Mouse (Mus musculus): ENCODE data around the gene Pdzd2.

The Pdzd2 gene

GRCm38 (mm10) chr15:12488316-12488715 is 251.4 kb downstream of the Pdzd2 start:
- DNase-seq (ENCODE audit: low read depth, low spot score), result no peak

- no peak for DNase-seq (ENCODE audit: low read depth, low spot score)
Measured at GRCm38 (mm10) chr15:12481261-12481660, 258.5 kb downstream of the Pdzd2 start.

GRCm38 (mm10) chr15:12480369-12480768 is 259.4 kb downstream of the Pdzd2 start:
- peak; percentile 37 for DNase-seq (ENCODE audit: low read depth, low spot score)

DNA sequence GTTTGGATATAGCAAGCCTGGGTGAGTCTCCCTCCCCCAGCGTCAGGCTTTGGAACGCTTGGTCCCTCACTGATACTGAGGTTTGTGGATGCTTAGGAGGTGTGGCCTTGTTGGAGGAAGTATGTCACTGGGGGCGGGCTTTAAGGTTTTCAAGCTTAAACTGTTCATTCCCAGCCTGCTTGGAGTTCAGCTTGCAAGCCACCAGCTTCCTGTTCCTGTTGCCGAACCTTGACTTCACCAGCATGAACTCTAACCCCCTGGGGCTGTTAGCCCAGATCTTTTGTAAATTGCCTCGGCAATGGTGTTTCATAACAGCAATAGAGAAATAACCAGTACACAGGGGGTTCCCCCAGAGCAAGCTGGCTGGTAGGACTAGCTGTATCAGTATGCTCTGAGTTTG is 260.4 kb downstream of the Pdzd2 start:
- no peak for DNase-seq (ENCODE audit: low read depth, low spot score)

DNA sequence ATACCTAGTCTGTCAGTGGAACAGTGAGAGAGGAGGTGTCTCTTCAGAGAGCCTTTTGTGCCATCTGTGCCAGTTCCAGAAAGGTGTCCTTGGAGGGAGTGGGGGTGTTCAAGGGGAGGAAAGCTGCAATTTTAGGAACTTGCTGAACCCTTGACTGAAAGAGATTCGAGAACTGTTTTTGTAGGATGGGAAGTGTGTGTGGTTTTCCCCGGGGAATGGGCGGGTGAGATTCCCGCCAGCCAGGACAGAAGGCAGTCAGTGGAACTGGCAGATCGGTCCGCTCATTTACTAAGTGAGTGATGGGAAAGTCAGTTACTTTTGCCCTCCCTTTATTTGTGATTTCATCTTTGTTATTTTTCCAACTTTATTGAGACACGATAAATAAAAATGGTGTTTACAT is 266.1 kb downstream of the Pdzd2 start:
- no peak for DNase-seq (ENCODE audit: low read depth, low spot score)

GRCm38 (mm10) chr15:12472646-12473045 is 267.1 kb downstream of the Pdzd2 start:
- no peak for DNase-seq (ENCODE audit: low read depth, low spot score)

GRCm38 (mm10) chr15:12470900-12471838 is 268.6 kb downstream of the Pdzd2 start:
- DNase-seq (ENCODE audit: low read depth, low spot score), result no peak

- no peak for DNase-seq (ENCODE audit: low read depth, low spot score)
Measured at GRCm38 (mm10) chr15:12468625-12469024, 271.1 kb downstream of the Pdzd2 start.

DNA sequence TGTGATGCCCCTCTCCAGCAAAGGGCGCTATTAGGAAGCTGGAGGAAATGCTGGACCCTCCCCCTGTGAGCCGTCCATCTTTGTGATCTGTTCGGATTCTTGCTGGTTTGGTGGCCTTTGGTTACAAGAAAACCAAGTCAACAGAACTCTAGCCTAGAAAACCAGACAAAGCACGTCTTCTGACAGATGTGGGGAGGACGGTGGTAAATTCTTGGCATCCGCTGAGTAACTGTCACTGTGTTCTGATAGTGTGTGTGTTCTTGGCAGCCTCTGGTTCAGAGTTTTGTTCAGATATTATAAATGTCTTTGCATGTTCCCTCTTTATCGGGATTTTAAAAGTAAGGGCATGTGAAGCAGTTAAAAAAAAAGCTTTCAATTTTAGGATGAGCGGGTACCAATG is 274.0 kb downstream of the Pdzd2 start:
- DNase-seq (ENCODE audit: low read depth, low spot score), result no peak

GRCm38 (mm10) chr15:12456808-12457207 is 282.9 kb downstream of the Pdzd2 start:
- DNase-seq (ENCODE audit: low read depth, low spot score), result peak; percentile 75

GRCm38 (mm10) chr15:12453343-12453742 is 286.4 kb downstream of the Pdzd2 start:
- DNase-seq (ENCODE audit: low read depth, low spot score), result no peak

GRCm38 (mm10) chr15:12452141-12452995 is 287.4 kb downstream of the Pdzd2 start:
- no peak for DNase-seq (ENCODE audit: low read depth, low spot score)

DNA sequence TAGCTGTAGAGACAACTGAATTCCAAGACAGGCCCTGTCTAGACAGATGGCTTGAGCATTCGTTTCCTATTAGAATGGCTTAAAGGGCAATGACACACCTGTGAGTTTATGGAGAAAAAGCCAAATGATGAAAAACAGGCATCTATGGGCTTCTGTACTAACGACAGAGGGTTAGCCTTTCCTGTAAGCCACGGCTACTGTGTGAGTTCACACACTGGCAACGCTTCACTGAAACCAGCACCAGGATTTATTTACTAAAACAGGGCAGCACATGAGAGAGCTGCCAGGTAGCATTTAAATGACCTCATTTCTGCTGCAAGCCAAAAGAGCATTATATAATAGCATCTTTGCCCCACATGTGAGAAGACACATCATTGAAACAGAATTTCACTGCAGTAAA is 288.3 kb downstream of the Pdzd2 start:
- DNase-seq (ENCODE audit: low read depth, low spot score), result peak; percentile 61

DNA sequence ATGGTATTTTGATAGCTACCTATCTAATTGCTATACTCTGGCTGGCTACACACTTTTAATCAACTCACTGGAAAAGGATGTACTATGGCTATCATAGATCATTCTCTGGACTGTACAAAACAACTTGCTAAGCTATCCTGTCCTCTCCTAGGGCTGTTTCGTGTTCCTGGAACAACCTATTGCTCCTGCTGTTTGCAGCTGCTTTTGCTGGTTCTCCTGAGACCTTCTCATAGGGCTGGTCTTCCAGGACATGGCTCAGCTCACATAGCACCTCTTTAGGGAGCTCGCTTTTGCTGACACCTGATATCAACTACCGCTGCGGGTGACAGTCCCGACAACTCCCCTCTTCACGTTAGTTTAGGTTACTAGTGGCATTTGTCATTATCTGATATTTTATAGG is 288.9 kb downstream of the Pdzd2 start:
- no peak for DNase-seq (ENCODE audit: low read depth, low spot score)

GRCm38 (mm10) chr15:12449321-12449720 is 290.4 kb downstream of the Pdzd2 start:
- no peak for DNase-seq (ENCODE audit: low read depth, low spot score)

DNA sequence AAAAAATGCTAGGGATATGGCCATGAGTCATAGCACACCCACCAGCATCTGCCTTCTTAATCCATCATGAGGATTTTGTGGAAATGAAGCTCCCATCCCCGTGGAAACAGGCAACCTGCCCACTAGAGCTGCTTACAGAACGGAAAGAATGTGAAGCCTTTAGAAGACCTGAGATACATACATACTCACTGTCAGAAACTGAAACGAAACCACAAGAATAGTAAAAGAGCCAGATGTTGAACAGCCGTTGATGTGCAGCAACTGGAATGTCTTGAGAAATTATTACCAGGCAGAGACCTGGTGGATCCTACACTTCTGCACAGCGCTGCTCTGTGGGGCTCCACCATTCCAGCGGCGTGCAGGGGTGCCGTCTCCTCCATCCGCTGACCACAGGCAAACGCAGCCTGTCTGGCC is 292.7 kb downstream of the Pdzd2 start:
- no peak for DNase-seq (ENCODE audit: low read depth, low spot score)

DNA sequence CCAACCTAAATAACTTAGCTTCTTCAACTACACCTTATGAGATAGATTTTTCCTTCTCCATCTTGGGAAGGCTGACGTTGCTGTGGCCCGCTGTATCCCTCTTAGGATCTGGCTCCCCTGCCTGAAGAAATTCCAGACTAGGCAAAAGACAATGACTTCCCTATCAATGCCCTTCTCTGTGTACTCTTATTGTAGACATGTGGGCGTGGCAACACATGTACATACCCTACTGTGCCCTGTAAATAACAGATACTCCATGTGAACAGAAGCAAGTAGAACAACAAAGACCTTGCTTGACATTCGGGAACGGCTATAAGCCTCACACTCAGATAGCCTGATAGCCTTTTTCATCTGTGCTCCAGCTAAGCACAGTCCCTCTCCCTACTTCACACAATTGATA is 295.2 kb downstream of the Pdzd2 start:
- no peak for DNase-seq (ENCODE audit: low read depth, low spot score)

GRCm38 (mm10) chr15:12439351-12439751 is 300.4 kb downstream of the Pdzd2 start:
- DNase-seq (ENCODE audit: low read depth, low spot score), result no peak

DNA sequence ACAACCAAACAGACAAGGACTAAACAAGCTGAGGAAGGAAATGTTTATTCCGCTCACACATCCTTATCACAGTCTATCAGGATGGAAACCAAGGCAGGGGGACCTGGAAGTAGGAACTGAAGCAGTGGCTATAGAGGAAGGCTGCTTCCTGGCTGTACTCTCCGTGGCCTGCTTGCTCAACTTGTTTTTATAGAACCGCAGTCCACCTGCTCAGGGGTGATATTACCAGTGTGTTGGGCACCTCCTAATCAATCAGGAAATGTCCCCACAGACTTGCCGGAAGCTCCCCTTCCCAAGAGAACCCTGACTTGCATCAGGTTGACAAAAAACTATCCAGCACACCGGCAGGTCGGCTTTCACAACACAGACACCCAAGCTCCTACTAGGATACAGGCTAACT is 301.0 kb downstream of the Pdzd2 start:
- no peak for DNase-seq (ENCODE audit: low read depth, low spot score)

DNA sequence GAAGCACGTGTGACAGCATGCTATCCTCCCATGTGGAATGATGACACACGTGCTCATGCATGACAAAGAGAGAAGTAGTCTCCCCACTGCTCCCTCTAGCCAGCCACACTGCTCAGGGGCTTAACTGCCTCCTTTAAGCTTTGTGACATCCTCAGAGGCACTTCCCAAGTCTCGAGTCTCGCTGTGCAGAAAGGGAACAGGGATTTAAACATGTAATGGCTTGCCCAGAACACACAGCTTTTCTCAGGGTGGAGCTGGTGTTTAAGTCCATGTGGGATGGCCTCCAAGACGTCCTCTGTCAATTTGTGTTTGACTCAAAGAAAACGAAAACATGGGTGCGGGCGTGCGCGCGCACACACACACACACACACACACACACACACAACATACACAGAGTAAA is 301.6 kb downstream of the Pdzd2 start:
- no peak for DNase-seq (ENCODE audit: low read depth, low spot score)

- no peak for DNase-seq (ENCODE audit: low read depth, low spot score)
Measured at GRCm38 (mm10) chr15:12435910-12436309, 303.8 kb downstream of the Pdzd2 start.

DNA sequence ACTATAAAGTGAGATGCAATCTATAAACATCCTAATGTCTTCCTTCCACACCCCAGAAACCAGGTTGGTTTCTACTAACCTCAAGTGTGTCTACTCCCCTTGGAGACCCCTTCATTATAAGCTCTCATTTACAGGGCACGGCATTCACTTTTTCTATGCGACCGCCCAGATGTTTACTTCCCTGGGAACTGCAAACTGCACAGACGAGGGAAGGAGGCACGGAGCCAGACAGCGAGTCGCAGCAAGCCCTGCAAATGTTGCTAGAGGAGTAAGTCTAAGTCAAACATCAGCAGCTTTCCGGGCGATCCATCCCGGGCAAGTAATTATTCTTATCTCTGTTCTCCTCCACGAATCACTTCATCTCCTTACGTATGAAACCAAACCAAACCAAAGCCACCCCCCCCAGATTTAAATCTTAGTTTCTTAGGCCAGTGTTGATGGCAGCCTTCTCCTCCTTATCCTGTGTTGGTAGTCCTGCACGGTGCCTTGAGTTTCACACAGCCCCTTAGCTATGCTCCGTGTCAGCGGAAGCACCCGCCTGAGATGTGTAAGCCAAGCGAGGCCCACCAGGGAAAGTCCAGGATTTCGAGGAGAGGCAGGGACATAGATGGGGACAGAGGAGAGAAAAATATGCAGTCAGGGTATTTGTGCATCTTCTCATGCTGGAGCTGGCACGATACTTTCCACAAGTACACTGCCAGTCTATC is 305.7 kb downstream of the Pdzd2 start:
- DNase-seq (ENCODE audit: low read depth, low spot score), result no peak
